Comparison of ENCODE assay signal across 31 mouse cellular contexts in the genomic region with DNA sequence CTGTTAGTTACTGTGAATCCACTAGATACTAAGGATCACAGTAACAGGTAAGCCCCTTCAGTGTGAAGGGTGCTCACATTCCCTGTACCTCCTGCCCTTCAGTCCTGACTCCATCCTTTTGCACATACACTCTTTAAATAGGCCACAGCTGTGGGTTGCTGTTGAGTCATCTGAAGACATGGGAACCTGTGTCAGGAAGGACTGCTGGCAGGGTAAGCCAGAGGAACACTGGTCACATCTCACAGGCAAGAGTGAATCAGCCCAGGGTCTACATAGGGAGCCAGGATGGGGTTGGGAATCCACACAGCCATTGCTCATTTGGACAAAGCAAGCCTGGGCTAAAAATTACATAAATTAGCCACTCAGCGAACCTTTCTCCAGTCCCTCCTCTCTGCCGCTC.
DNase-seq lines count a peak whose midpoint lies in the region; ATAC-seq and TF ChIP-seq lines count a peak whose summit lies in the region.
"Had no signal": no experiment of that assay in that cellular context is flagged by ENCODE, and none has a peak within 500 bp of the region (broad histone marks: within the 10 kb centered on the region; RNA-seq: fewer than 3 reads in every experiment).

No protein-coding gene starts in this region.

- H3K27ac ChIP-seq in heart, embryonic 11.5 days (ENCODE audit: low read depth, low read length), result no peak overlapping the region
- H3K27ac ChIP-seq in cortical plate, adult 2 months (ENCODE audit: insufficient read depth, low read length), result peak overlapping the region; percentile 6
- H3K27ac ChIP-seq: embryonic facial prominence, embryonic 10.5 days; embryonic facial prominence, embryonic 13.5 days; forebrain, embryonic 12.5 days; forebrain, embryonic 15.5 days; gastrocnemius, adult 2 months; heart, embryonic 10.5 days; hindbrain, embryonic 10.5 days; hindbrain, embryonic 13.5 days; intestine, embryonic 15.5 days had no signal

- H3K27me3 ChIP-seq in heart, embryonic 11.5 days (ENCODE audit: control insufficient read depth, insufficient read depth, low read length), result no peaks in the 10 kb centered on the region
- H3K27me3 ChIP-seq in megakaryocyte, embryonic 14.5 days (replicated peaks), result no peaks in the 10 kb centered on the region
- H3K27me3 ChIP-seq: CH12.LX; embryonic facial prominence, embryonic 13.5 days; forebrain, embryonic 12.5 days; forebrain, embryonic 15.5 days; hindbrain, embryonic 13.5 days; intestine, embryonic 15.5 days; Patski had no signal

- no peaks in the 10 kb centered on the region for H3K4me1 ChIP-seq in heart, embryonic 11.5 days (ENCODE audit: control insufficient read depth, insufficient read depth, low read length)
- no peaks in the 10 kb centered on the region for H3K4me1 ChIP-seq in megakaryocyte, embryonic 14.5 days
- H3K4me1 ChIP-seq in cortical plate, adult 2 months (ENCODE audit: control insufficient read depth, insufficient read depth, low read length), result peaks cover 4% of the 10 kb centered on the region; the same call in 1 of the 2 replicates
- H3K4me1 ChIP-seq: embryonic facial prominence, embryonic 10.5 days; embryonic facial prominence, embryonic 13.5 days; forebrain, embryonic 12.5 days; forebrain, embryonic 15.5 days; heart, embryonic 10.5 days; hindbrain, embryonic 10.5 days; hindbrain, embryonic 13.5 days; intestine, embryonic 15.5 days had no signal

- no peak overlapping the region for H3K4me3 ChIP-seq in heart, embryonic 11.5 days (ENCODE audit: low read depth, low read length)
- H3K4me3 ChIP-seq in megakaryocyte, embryonic 14.5 days (replicated peaks), result peak overlapping the region; percentile 15
- H3K4me3 ChIP-seq in cortical plate, adult 2 months (ENCODE audit: insufficient read depth, low read length), result no peak overlapping the region
- H3K4me3 ChIP-seq: embryonic facial prominence, embryonic 10.5 days; embryonic facial prominence, embryonic 13.5 days; erythroblast, embryonic 14.5 days; forebrain, embryonic 12.5 days; forebrain, embryonic 15.5 days; gastrocnemius, adult 2 months; heart, embryonic 10.5 days; hindbrain, embryonic 10.5 days; hindbrain, embryonic 13.5 days; intestine, embryonic 15.5 days had no signal

- intact Hi-C loops in heart, postnatal 14 days (cut with DNase I), result no loop called here

- no peak for TF ChIP-seq POLR2A in cortical plate, adult 2 months (IDR thresholded peaks at IDR 0.05; ENCODE audit: extremely low read depth, insufficient read depth, low read length)

- H3K4me2 ChIP-seq in heart, embryonic 11.5 days, result no peak overlapping the region
- H3K4me2 ChIP-seq: embryonic facial prominence, embryonic 13.5 days; forebrain, embryonic 12.5 days; forebrain, embryonic 15.5 days; hindbrain, embryonic 13.5 days; intestine, embryonic 15.5 days had no signal

- DNase-seq in heart, adult 11 months, result peak; percentile 59
- DNase-seq in heart, postnatal 14 days, result no peak
- DNase-seq: adrenal gland, postnatal 10 days; adrenal gland, postnatal 36 days; B cell, adult 2 months; cerebellum, adult 11 months; cerebellum, adult 2 months; cerebellum, adult 9-11 months; cerebellum, postnatal 25 days; embryo, embryonic 11 days; gastrocnemius, adult 2 months; gastrocnemius, postnatal 14 days; heart, adult 18-20 months; heart, postnatal 36 days had no signal

- H3K9me3 ChIP-seq in heart, embryonic 11.5 days (replicated peaks; ENCODE audit: control insufficient read depth, low read length), result no peaks in the 10 kb centered on the region
- H3K9me3 ChIP-seq in megakaryocyte, embryonic 14.5 days, result peaks cover 8% of the 10 kb centered on the region
- H3K9me3 ChIP-seq: embryonic facial prominence, embryonic 10.5 days; embryonic facial prominence, embryonic 13.5 days; forebrain, embryonic 12.5 days; forebrain, embryonic 15.5 days; G1E; heart, embryonic 10.5 days; hindbrain, embryonic 10.5 days; hindbrain, embryonic 13.5 days; intestine, embryonic 15.5 days had no signal

- no peak for TF ChIP-seq CTCF in cortical plate, adult 2 months (IDR thresholded peaks at IDR 0.05; ENCODE audit: extremely low read depth, insufficient read depth, low read length)

- WGBS in heart, embryonic 11.5 days (ENCODE audit: insufficient replicate concordance), result 80% methylated on average over 2 of the region's 2 CpGs

- no peak for ATAC-seq in heart, embryonic 11.5 days (replicated peaks; ENCODE audit: insufficient number of reproducible peaks, low FRiP score, low TSS enrichment)
- no peak for ATAC-seq in megakaryocyte, adult 5-6 weeks (ENCODE audit: poor library complexity, severe bottlenecking)
- ATAC-seq: forebrain, embryonic 15.5 days; hindbrain, embryonic 16.5 days; intestine, embryonic 15.5 days; Patski had no signal

- H3K9ac ChIP-seq in heart, embryonic 11.5 days (ENCODE audit: low read depth, low read length), result no peak overlapping the region
- H3K9ac ChIP-seq: embryonic facial prominence, embryonic 13.5 days; forebrain, embryonic 12.5 days; forebrain, embryonic 15.5 days; hindbrain, embryonic 13.5 days; intestine, embryonic 15.5 days had no signal

- no peaks in the 10 kb centered on the region for H3K36me3 ChIP-seq in heart, embryonic 11.5 days (ENCODE audit: control insufficient read depth, insufficient read depth, low read length)
- no peaks in the 10 kb centered on the region for H3K36me3 ChIP-seq in megakaryocyte, embryonic 14.5 days (replicated peaks; ENCODE audit: low read length)
- H3K36me3 ChIP-seq: embryonic facial prominence, embryonic 10.5 days; embryonic facial prominence, embryonic 13.5 days; forebrain, embryonic 12.5 days; forebrain, embryonic 15.5 days; G1E; heart, embryonic 10.5 days; hindbrain, embryonic 10.5 days; hindbrain, embryonic 13.5 days; intestine, embryonic 15.5 days had no signal
